Mouse (Mus musculus) CD4-positive naive resting alpha-beta T cell, adult 57 days (primary cell): ENCODE data around the gene Perm1. TPM values are rescaled to one million over a fixed set of nuclear protein-coding genes. Genes with fewer than 3 reads are reported as not detected.

Experiments used
- total RNA-seq: library from RNA; stranded (reverse); gene quantifications from one replicate; pipeline ENCODE4 v1.2.4, GENCODE M21; 2023

Perm1 gene
- total RNA-seq: 0.33 TPM

DNA sequence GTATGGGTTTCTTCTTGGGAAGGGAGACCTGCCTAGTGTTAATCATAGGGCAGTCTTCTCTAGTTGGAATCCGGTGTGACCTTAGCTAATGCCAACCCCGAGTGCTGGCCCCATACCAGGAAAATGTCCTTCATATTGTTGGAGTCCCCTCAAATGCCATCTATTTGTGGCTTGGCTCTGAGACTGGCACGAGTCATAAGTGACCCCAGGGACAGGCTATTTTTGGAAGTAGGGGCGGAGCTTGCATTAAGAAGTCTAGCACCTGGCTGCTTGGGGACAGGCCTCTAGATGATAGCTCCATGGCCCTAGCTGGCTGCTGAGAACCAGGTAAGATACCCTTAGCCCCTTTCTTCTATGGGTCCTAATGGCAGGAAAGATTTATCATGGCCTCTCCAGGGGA, at the start of gene Perm1:
TSS of gene Perm1 (plus strand) at position 220 of the 400 bp plus-strand sequence.

DNA sequence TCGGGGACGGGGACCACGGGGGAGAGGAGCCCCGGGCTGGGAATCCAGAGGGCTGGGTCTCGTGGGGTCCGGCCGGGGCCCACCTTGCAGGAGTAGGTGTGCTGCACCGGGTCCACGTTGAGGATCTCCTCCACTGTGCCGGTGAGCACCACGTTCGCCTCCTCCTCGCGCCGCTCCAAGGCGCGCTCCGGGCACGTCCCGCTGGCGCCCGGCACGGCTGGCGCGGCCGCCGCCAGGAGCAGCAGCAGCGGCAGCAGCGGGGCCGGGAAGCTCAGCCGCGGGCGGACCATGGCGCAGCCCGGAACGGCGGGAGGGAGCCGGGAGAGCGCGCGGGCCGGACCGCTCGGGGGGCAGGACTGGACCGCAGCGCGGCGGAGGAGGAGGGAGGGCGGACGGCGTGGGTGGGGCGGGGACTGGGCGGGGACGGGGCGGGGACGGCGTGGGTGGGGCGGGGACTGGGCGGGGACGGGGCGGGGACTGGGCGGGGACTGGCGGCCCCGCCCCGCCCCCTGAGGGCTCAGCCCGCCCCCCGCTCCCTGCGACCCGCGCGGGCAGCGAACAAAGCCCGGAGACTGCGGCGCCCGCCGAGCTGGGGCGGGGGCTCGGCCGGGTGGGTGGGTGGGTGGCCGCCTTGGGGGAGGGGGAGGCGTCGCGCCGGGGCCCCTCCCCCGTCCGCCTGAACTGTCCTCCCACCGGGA, 18.4 kb upstream of the Perm1 start, which contains the start of gene Agrn:
TSS of gene Agrn (minus strand) at position 358 of the 698 bp plus-strand sequence.

DNA sequence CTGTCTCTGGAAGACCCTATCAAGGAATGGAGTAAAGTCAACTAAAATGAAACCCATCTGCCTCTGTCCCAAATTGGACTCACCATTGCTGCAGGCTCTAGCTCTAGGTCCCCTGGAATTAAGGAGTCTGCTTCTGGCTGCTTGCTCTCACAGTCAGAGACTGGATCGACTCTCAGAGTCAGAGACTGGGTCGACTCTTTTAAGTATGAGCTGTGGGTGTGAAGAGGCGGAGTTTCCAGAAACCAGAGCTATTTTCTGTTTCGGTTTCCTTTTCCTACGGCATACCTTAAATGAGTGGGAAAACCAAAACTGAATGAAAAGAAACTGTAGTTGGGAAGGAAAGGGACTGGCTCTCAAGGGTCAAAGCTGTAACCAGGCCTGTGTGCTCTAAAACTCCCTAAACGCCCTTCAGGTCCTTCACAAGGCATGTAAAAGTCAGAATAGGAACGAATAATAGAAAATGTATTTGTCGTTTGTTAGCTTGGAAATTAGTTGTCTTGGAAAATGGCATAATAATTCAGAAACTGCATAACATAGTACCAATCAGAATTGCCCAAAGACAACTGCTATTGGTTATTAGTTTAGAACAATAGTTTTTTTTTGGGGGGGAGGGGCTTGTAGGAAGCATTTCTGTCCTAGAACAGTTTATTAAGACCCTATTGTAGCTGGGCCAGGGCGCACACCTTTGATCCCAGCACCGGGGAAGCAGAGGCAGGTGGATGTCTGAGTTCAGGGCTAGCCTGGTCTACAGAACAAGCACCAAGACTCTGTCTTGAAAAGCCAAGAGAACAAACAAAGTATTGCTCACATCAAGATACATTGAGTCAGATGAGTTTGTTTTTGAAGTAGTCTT, 14.8 kb upstream of the Perm1 start, which contains the start of gene Isg15:
TSS of gene Isg15 (minus strand) at position 196 of the 853 bp plus-strand sequence.

DNA sequence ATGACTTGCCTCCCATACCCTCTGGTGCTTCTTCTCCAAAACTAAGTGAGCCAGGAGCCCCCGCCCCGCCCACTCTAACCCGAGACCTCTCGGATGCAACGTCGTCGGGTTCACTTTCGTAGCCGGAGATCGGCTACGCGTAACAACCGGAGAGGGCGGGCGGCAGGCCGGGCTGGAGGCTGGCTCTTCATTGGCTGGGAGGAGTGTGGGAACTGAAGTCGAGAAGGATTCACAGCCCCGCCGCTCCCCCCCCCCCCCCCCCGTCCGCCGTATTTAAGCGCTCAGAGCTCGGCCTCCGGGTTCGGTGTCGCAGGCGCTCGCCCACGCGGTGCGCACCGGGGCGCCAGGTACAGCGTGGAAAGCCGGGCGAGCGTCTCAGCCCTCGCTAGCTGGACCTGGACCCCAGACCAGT, 12.7 kb upstream of the Perm1 start, which contains the start of gene AW011738:
TSS of gene AW011738 (plus strand) at position 304 of the 412 bp plus-strand sequence.

DNA sequence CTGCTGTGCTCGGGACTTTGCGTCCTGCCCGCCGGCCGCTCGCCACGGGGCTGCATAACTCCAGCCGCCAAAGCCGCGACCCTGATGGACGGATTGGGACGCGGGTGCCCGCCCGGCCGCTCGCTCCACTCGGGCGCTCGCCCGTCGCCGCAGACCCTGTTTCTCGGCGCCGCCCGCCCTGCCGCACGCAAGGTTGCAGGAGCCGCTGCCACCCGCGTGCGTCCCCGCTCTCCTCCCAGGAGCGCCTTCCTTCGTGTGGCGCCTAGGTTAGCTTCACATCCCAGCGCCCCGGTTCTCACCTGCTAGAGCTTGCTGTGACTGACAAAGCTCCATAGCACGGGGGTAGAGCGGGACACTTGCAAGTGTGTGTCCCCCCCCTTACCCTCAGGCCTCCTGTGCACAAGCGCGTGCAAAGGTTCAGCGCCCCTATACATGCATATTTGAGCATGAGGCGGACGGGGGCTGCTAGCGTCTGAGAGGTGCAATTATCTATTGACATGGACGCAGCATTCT, 19.1 kb downstream of the Perm1 start, which contains the start of gene Plekhn1:
TSS of gene Plekhn1 (minus strand) at position 157 of the 513 bp plus-strand sequence.

DNA sequence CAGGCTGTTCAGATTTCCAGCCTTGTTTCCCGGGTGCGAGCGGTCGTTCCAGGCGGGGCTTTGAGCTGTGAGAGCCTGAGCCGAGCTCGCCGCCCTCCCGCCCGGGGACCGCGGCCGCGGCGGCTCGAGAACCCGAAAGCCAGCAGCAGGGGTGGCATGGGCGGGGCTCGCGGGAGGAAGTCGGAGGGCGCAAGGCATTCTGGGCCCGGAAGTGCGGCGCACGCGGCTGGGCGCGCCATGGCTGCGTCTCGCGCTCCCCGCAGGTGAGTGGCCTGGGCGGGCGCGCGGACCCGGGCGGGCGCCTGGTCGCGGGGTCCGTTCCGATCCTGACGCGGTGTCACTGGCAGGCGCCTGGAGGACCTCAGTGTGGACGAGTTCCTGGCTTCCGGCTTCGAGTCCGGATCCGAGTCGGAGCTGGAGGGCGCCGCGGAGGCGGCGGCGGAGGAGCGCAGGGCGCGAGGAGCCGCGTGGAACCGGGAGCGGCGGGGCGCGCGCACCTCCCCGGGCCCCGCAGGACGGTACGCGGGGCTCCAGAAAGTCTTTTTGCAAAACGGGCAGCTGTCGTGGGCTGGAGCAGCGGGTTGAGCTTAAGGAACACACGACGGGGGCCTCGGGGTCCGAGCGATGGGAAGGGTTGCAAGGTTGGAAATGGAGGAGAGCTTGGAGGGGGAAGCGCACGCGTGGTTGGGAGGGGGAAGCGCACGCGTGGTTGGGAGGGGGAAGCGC, 20.3 kb downstream of the Perm1 start, which contains the start of gene Noc2l:
TSS of gene Noc2l (plus strand) at position 203 of the 726 bp plus-strand sequence.

DNA sequence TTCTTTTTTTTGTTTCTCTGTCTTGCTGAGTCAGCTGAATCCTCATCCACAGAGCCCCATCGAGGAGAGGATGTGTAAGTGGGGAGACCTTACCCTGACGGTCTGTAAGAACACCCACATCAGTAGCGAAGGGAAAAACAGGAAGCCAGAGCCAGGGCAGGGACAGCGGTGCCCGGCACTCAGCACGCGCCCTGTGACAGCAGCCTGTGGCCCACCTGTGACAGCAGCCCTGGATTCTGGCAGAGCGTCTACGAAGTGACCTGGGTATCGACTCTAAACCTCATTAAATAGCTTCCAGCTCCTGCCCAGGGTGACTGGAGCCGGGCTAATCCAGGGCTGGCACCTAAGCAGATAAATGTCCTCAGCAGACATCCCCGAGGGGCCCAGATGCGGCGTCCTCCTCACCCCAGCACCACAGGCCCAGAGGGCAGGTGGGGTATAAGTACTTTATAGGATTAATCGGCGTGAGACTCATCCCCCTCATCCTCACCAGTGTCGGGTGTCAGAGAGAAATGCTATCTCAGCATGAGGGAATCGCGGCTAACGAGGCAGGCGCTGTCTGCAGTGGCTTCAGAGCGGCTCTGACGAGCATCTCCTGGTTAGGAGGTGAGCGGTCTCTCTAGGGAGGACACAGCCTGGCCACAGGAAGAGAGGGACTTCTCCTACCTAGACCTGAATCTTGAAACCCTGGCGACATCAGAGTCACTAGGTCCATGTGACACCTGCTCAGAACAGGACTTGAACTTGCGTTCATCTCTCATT, 39.6 kb downstream of the Perm1 start, which contains the start of gene Samd11:
TSS of gene Samd11 (minus strand) at position 580 of the 762 bp plus-strand sequence.

Other genes with a start within 250 kb of the Perm1 start
- 4.0 TPM for gene B3galt6, start 223.2 kb upstream of the Perm1 start, total RNA-seq
- gene Sdf4, start 223.0 kb upstream of the Perm1 start, total RNA-seq: 200 TPM
- gene Tnfrsf4, start 202.0 kb upstream of the Perm1 start, total RNA-seq: 24.3 TPM
- 65.3 TPM for gene Tnfrsf18, start 189.7 kb upstream of the Perm1 start, total RNA-seq
- not detected for gene Ttll10, start 156.5 kb upstream of the Perm1 start, total RNA-seq
- gene 9430015G10Rik, start 105.9 kb upstream of the Perm1 start, total RNA-seq: 48.2 TPM
- 0.83 TPM for gene Rnf223, start 85.4 kb upstream of the Perm1 start, total RNA-seq
- 6.9 TPM for gene Agrn, start 18.4 kb upstream of the Perm1 start, total RNA-seq
- gene Isg15, start 15.1 kb upstream of the Perm1 start, total RNA-seq: 12.4 TPM
- 7.5 TPM for gene AW011738, start 12.6 kb upstream of the Perm1 start, total RNA-seq
- gene Plekhn1, start 19.0 kb downstream of the Perm1 start, total RNA-seq: 53.1 TPM
- gene Noc2l, start 20.1 kb downstream of the Perm1 start, total RNA-seq: 94.1 TPM
- 1.3 TPM for gene Samd11, start 39.8 kb downstream of the Perm1 start, total RNA-seq
- gene Vmn2r-ps159, start 115.2 kb downstream of the Perm1 start, total RNA-seq: not detected